Comparison of ENCODE assay signal across 23 mouse cellular contexts in genomic region chr12:25283808-25284207, GRCm38 (mm10).
A peak's percentile ranks its signal among the peaks of the same experiment; 100 is the strongest.
DNase-seq lines count a peak whose midpoint lies in the region; ATAC-seq and TF ChIP-seq lines count a peak whose summit lies in the region.
"Had no signal": no experiment of that assay in that cellular context is flagged by ENCODE, and none has a peak within 500 bp of the region (broad histone marks: within the 10 kb centered on the region; RNA-seq: fewer than 3 reads in every experiment).

No protein-coding gene starts in this region.

- TF ChIP-seq POLR2A in lung, adult 2 months (IDR thresholded peaks at IDR 0.05; ENCODE audit: borderline replicate concordance, extremely low read depth, low read depth, low read length) = no peak
- no peak for TF ChIP-seq POLR2A in kidney, adult 2 months (IDR thresholded peaks at IDR 0.05; ENCODE audit: low read depth, low read length)

- H3K27me3 ChIP-seq in lung, postnatal 0 days (replicated peaks; ENCODE audit: insufficient read depth, low read length) = no peaks in the 10 kb centered on the region
- H3K27me3 ChIP-seq in kidney, adult 2 months (replicated peaks; ENCODE audit: control insufficient read depth, insufficient read depth, low read length) = no peaks in the 10 kb centered on the region
- H3K27me3 ChIP-seq in embryonic facial prominence, embryonic 10.5 days (replicated peaks; ENCODE audit: low read depth, poor library complexity, severe bottlenecking) = no peaks in the 10 kb centered on the region; the same call in 1 of the 2 replicates
- H3K27me3 ChIP-seq: embryonic facial prominence, embryonic 12.5 days; heart, embryonic 15.5 days; hindbrain, embryonic 13.5 days; lung, embryonic 15.5 days had no signal

- H3K4me1 ChIP-seq in lung, postnatal 0 days (ENCODE audit: insufficient read depth, low read depth, low read length) = no peaks in the 10 kb centered on the region
- H3K4me1 ChIP-seq in lung, adult 2 months (ENCODE audit: control insufficient read depth, insufficient read depth, low read length) = peaks cover 4% of the 10 kb centered on the region; the same call in 1 of the 2 replicates
- H3K4me1 ChIP-seq in kidney, adult 2 months (ENCODE audit: control insufficient read depth, insufficient read depth, low read length) = no peaks in the 10 kb centered on the region
- peaks cover 7% of the 10 kb centered on the region; the same call in 1 of the 2 replicates for H3K4me1 ChIP-seq in embryonic facial prominence, embryonic 10.5 days
- H3K4me1 ChIP-seq: embryonic facial prominence, embryonic 12.5 days; heart, embryonic 15.5 days; lung, embryonic 15.5 days had no signal

- DNase-seq in adrenal gland, adult 2 months = peak; percentile 29
- no peak for DNase-seq in adrenal gland, adult 18-20 months (ENCODE audit: low spot score in 2 of 2)
- peak; percentile 58 for DNase-seq in lung, postnatal 0 days (ENCODE audit: low spot score)
- no peak for DNase-seq in lung, adult 2 months
- no peak for DNase-seq in kidney, adult 2 months
- DNase-seq in embryonic facial prominence, embryonic 10.5 days (ENCODE audit: low spot score) = no peak
- DNase-seq: adrenal gland, adult 8-10 months; cerebellum, adult 8-10 months; gastrocnemius, postnatal 25 days; heart, postnatal 36 days; kidney, adult 11 months; kidney, postnatal 4 days; right cerebral cortex, postnatal 14 days; spleen, adult 18-20 months; thymus, postnatal 14 days had no signal

- no peak overlapping the region for H3K27ac ChIP-seq in lung, postnatal 0 days (ENCODE audit: low read length)
- no peak overlapping the region for H3K27ac ChIP-seq in kidney, adult 2 months (ENCODE audit: insufficient read depth, low read depth, low read length)
- no peak overlapping the region for H3K27ac ChIP-seq in embryonic facial prominence, embryonic 10.5 days (replicated peaks)
- H3K27ac ChIP-seq: embryonic facial prominence, embryonic 12.5 days; heart, embryonic 15.5 days; hindbrain, embryonic 13.5 days; lung, embryonic 15.5 days; midbrain, embryonic 10.5 days had no signal

- no peaks in the 10 kb centered on the region for H3K36me3 ChIP-seq in lung, postnatal 0 days (ENCODE audit: insufficient read depth, low read length)
- no peaks in the 10 kb centered on the region for H3K36me3 ChIP-seq in kidney, adult 2 months (ENCODE audit: control insufficient read depth, insufficient read depth, low read length)
- H3K36me3 ChIP-seq in embryonic facial prominence, embryonic 10.5 days (replicated peaks) = no peaks in the 10 kb centered on the region
- H3K36me3 ChIP-seq: embryonic facial prominence, embryonic 12.5 days; heart, embryonic 15.5 days; hindbrain, embryonic 13.5 days; lung, embryonic 15.5 days; midbrain, embryonic 10.5 days had no signal

- TF ChIP-seq CTCF in lung, postnatal 0 days (IDR thresholded peaks at IDR 0.05) = no peak
- no peak for TF ChIP-seq CTCF in lung, adult 2 months (IDR thresholded peaks at IDR 0.05; ENCODE audit: insufficient read depth, low read length)
- no peak for TF ChIP-seq CTCF in kidney, adult 2 months (conservative IDR thresholded peaks at IDR 0.05; ENCODE audit: insufficient read depth, insufficient read length, low read depth, low read length)

- no peak overlapping the region for H3K4me3 ChIP-seq in lung, postnatal 0 days (ENCODE audit: low read depth, low read length)
- no peak overlapping the region for H3K4me3 ChIP-seq in lung, adult 2 months (replicated peaks; ENCODE audit: extremely low read depth, low read depth, low read length)
- no peak overlapping the region for H3K4me3 ChIP-seq in kidney, adult 2 months (ENCODE audit: insufficient read depth, low read depth, low read length)
- no peak overlapping the region for H3K4me3 ChIP-seq in embryonic facial prominence, embryonic 10.5 days
- H3K4me3 ChIP-seq: embryonic facial prominence, embryonic 12.5 days; heart, embryonic 15.5 days; hindbrain, embryonic 13.5 days; lung, embryonic 15.5 days; midbrain, embryonic 10.5 days had no signal

- no peak overlapping the region for H3K4me2 ChIP-seq in lung, postnatal 0 days (replicated peaks; ENCODE audit: low read depth, low read length)
- H3K4me2 ChIP-seq: embryonic facial prominence, embryonic 12.5 days; heart, embryonic 15.5 days; hindbrain, embryonic 13.5 days; lung, embryonic 15.5 days had no signal

- WGBS in lung, postnatal 0 days = 27% methylated on average over 3 of the region's 3 CpGs
- 36% methylated on average over 3 of the region's 3 CpGs for WGBS in lung, adult 2 months
- WGBS in kidney, adult 2 months = 66% methylated on average over 3 of the region's 3 CpGs
- 78% methylated on average over 3 of the region's 3 CpGs for WGBS in embryonic facial prominence, embryonic 10.5 days

- no peak overlapping the region for H3K9ac ChIP-seq in lung, postnatal 0 days (replicated peaks; ENCODE audit: low read depth)
- H3K9ac ChIP-seq: embryonic facial prominence, embryonic 12.5 days; heart, embryonic 15.5 days; hindbrain, embryonic 13.5 days; lung, embryonic 15.5 days had no signal

- H3K9me3 ChIP-seq in lung, postnatal 0 days (ENCODE audit: low read length) = no peaks in the 10 kb centered on the region
- H3K9me3 ChIP-seq in embryonic facial prominence, embryonic 10.5 days = no peaks in the 10 kb centered on the region
- H3K9me3 ChIP-seq: embryonic facial prominence, embryonic 12.5 days; heart, embryonic 15.5 days; hindbrain, embryonic 13.5 days; lung, embryonic 15.5 days; midbrain, embryonic 10.5 days had no signal

- ATAC-seq in lung, postnatal 0 days = peak; percentile 19; the same call in 1 of the 2 replicates
- ATAC-seq in granulocyte monocyte progenitor cell, adult 5-6 weeks (replicated peaks; ENCODE audit: poor library complexity, severe bottlenecking) = peak; percentile 85
- 0 out of 2 replicates have a peak, but pooled peaks have one; percentile 16 for ATAC-seq in neutrophil, adult 5-6 weeks (ENCODE audit: extremely low read depth, insufficient number of reproducible peaks, low FRiP score, poor library complexity, severe bottlenecking)
- ATAC-seq: CD4-positive, CD25-positive, alpha-beta regulatory T cell, adult 4 months had no signal

- TF ChIP-seq EP300 in lung, postnatal 0 days (IDR thresholded peaks at IDR 0.05) = no peak

Comparison
In these comparisons a context has a peak if more than half of its experiments do, and no peak if none do; other contexts are left out.
1. DNase-seq: peak in adrenal gland, adult 2 months (single experiment) and lung, postnatal 0 days (single experiment); none in adrenal gland, adult 18-20 months (0 of 2), lung, adult 2 months (single experiment), kidney, adult 2 months (single experiment) and embryonic facial prominence, embryonic 10.5 days (single experiment).
2. ATAC-seq: peak in every context shown above with its lines; median percentile 85 in granulocyte monocyte progenitor cell, adult 5-6 weeks; 19 in lung, postnatal 0 days; 16 in neutrophil, adult 5-6 weeks.